Mouse (Mus musculus): ENCODE measurements around the gene Kmt5a. TPM values are rescaled to one million over a fixed set of nuclear protein-coding genes. Genes with fewer than 3 reads are reported as not detected.

Gene Kmt5a
- polyA plus RNA-seq, 1 experiment from 2014 or later = 57.5 TPM

GRCm38 (mm10) chr5:124482966-124483654 is 43.4 kb downstream of the Kmt5a start, which contains the start of gene Snrnp35:
Gene Snrnp35 (plus strand): TSS chr5:124483134.
- peak; percentile 92 for ATAC-seq (ENCODE audit: low read depth)
- Histone ChIP-seq H3K36me3 (ENCODE audit: control insufficient read depth, insufficient read depth, low read length) (0 out of 2 replicates have a peak, but pooled peaks cover 4% of the 10 kb centered on the region), H3K9me3 (ENCODE audit: control insufficient read depth, low read length) (no peaks in the 10 kb centered on the region), H3K4me2 (ENCODE audit: low read depth, low read length) (peak within 1 kb of the TSS; percentile 77), H3K27ac (replicated peaks; ENCODE audit: low read depth, low read length) (peak within 1 kb of the TSS; percentile 98), H3K9ac (ENCODE audit: low read depth, low read length) (peak within 1 kb of the TSS; percentile 90), H3K27me3 (replicated peaks; ENCODE audit: control insufficient read depth, insufficient read depth, low read length) (no peaks in the 10 kb centered on the region), H3K4me1 (ENCODE audit: control insufficient read depth, insufficient read depth, low read length) (peaks cover 9% of the 10 kb centered on the region; the same call in 1 of the 2 replicates), H3K4me3 (ENCODE audit: low read depth, low read length) (peak within 1 kb of the TSS; percentile 51)
- peak; percentile 95 for DNase-seq (ENCODE audit: low spot score)
- under 1% methylated on average over 47 of the region's 48 CpGs for WGBS

GRCm38 (mm10) chr5:124483655-124484396 is 44.1 kb downstream of the Kmt5a start:
- H3K4me3 ChIP-seq (ENCODE audit: low read depth, low read length) = peak overlapping the region; percentile 51
- ATAC-seq (ENCODE audit: low read depth) (no peak), DNase-seq (ENCODE audit: low spot score) (no peak)
- peak overlapping the region; percentile 90 for H3K9ac ChIP-seq (ENCODE audit: low read depth, low read length)
- H3K9me3 ChIP-seq (ENCODE audit: control insufficient read depth, low read length) = no peaks in the 10 kb centered on the region
- WGBS = 8% methylated on average over 15 of the region's 15 CpGs
- 0 out of 2 replicates have a peak, but pooled peaks cover 4% of the 10 kb centered on the region for H3K36me3 ChIP-seq (ENCODE audit: control insufficient read depth, insufficient read depth, low read length)
- H3K4me2 ChIP-seq (ENCODE audit: low read depth, low read length) = peak overlapping the region; percentile 77
- peaks cover 5% of the 10 kb centered on the region; the same call in 1 of the 2 replicates for H3K4me1 ChIP-seq (ENCODE audit: control insufficient read depth, insufficient read depth, low read length)
- peak overlapping the region; percentile 98 for H3K27ac ChIP-seq (replicated peaks; ENCODE audit: low read depth, low read length)
- no peaks in the 10 kb centered on the region for H3K27me3 ChIP-seq (replicated peaks; ENCODE audit: control insufficient read depth, insufficient read depth, low read length)

- ATAC-seq (ENCODE audit: low read depth) = no peak
- H3K4me1 ChIP-seq (ENCODE audit: control insufficient read depth, insufficient read depth, low read length) = peaks cover 5% of the 10 kb centered on the region; the same call in 1 of the 2 replicates
- H3K4me3 ChIP-seq (ENCODE audit: low read depth, low read length) = no peak overlapping the region
- no peaks in the 10 kb centered on the region for H3K9me3 ChIP-seq (ENCODE audit: control insufficient read depth, low read length)
- H3K36me3 ChIP-seq (ENCODE audit: control insufficient read depth, insufficient read depth, low read length) = peaks cover 12% of the 10 kb centered on the region; the same call in 1 of the 2 replicates
- H3K27ac ChIP-seq (replicated peaks; ENCODE audit: low read depth, low read length) = no peak overlapping the region
- H3K9ac ChIP-seq (ENCODE audit: low read depth, low read length) = no peak overlapping the region
- DNase-seq (ENCODE audit: low spot score) = no peak
- H3K27me3 ChIP-seq (replicated peaks; ENCODE audit: control insufficient read depth, insufficient read depth, low read length) = no peaks in the 10 kb centered on the region
- WGBS = 91% methylated on average over 5 of the region's 5 CpGs
- H3K4me2 ChIP-seq (ENCODE audit: low read depth, low read length) = no peak overlapping the region
Measured at GRCm38 (mm10) chr5:124485654-124486053, 45.9 kb downstream of the Kmt5a start.

- Histone ChIP-seq H3K27ac (replicated peaks; ENCODE audit: low read depth, low read length) (no peak overlapping the region), H3K27me3 (replicated peaks; ENCODE audit: control insufficient read depth, insufficient read depth, low read length) (no peaks in the 10 kb centered on the region), H3K4me2 (ENCODE audit: low read depth, low read length) (no peak overlapping the region), H3K4me1 (ENCODE audit: control insufficient read depth, insufficient read depth, low read length) (peaks cover 5% of the 10 kb centered on the region; the same call in 1 of the 2 replicates), H3K4me3 (ENCODE audit: low read depth, low read length) (no peak overlapping the region), H3K36me3 (ENCODE audit: control insufficient read depth, insufficient read depth, low read length) (peaks cover 44% of the 10 kb centered on the region), H3K9ac (ENCODE audit: low read depth, low read length) (no peak overlapping the region), H3K9me3 (ENCODE audit: control insufficient read depth, low read length) (no peaks in the 10 kb centered on the region)
- no peak for ATAC-seq (ENCODE audit: low read depth)
- 82% methylated on average over 3 of the region's 3 CpGs for WGBS
- no peak for DNase-seq (ENCODE audit: low spot score)
Measured at GRCm38 (mm10) chr5:124488885-124489284, 49.2 kb downstream of the Kmt5a start.

GRCm38 (mm10) chr5:124491732-124492131 is 52.0 kb downstream of the Kmt5a start:
- Histone ChIP-seq H3K9me3 (ENCODE audit: control insufficient read depth, low read length) (no peaks in the 10 kb centered on the region), H3K36me3 (ENCODE audit: control insufficient read depth, insufficient read depth, low read length) (peaks cover 59% of the 10 kb centered on the region), H3K27ac (replicated peaks; ENCODE audit: low read depth, low read length) (no peak overlapping the region), H3K4me2 (ENCODE audit: low read depth, low read length) (no peak overlapping the region), H3K27me3 (replicated peaks; ENCODE audit: control insufficient read depth, insufficient read depth, low read length) (no peaks in the 10 kb centered on the region), H3K4me3 (ENCODE audit: low read depth, low read length) (no peak overlapping the region), H3K9ac (ENCODE audit: low read depth, low read length) (no peak overlapping the region), H3K4me1 (ENCODE audit: control insufficient read depth, insufficient read depth, low read length) (no peaks in the 10 kb centered on the region)
- DNase-seq (ENCODE audit: low spot score) (no peak), ATAC-seq (ENCODE audit: low read depth) (no peak)
- 79% methylated on average over 4 of the region's 4 CpGs for WGBS

GRCm38 (mm10) chr5:124492618-124493017 is 52.9 kb downstream of the Kmt5a start:
- DNase-seq (ENCODE audit: low spot score) (no peak), ATAC-seq (ENCODE audit: low read depth) (no peak)
- 89% methylated on average over 4 of the region's 4 CpGs for WGBS
- H3K9me3 ChIP-seq (ENCODE audit: control insufficient read depth, low read length) = no peaks in the 10 kb centered on the region
- H3K27me3 ChIP-seq (replicated peaks; ENCODE audit: control insufficient read depth, insufficient read depth, low read length) = no peaks in the 10 kb centered on the region
- H3K4me2 ChIP-seq (ENCODE audit: low read depth, low read length) = no peak overlapping the region
- no peak overlapping the region for H3K27ac ChIP-seq (replicated peaks; ENCODE audit: low read depth, low read length)
- H3K36me3 ChIP-seq (ENCODE audit: control insufficient read depth, insufficient read depth, low read length) = peaks cover 60% of the 10 kb centered on the region
- H3K4me3 ChIP-seq (ENCODE audit: low read depth, low read length) = no peak overlapping the region
- H3K4me1 ChIP-seq (ENCODE audit: control insufficient read depth, insufficient read depth, low read length) = no peaks in the 10 kb centered on the region
- H3K9ac ChIP-seq (ENCODE audit: low read depth, low read length) = no peak overlapping the region

- no peaks in the 10 kb centered on the region for H3K9me3 ChIP-seq (ENCODE audit: control insufficient read depth, low read length)
- H3K36me3 ChIP-seq (ENCODE audit: control insufficient read depth, insufficient read depth, low read length) = peaks cover 65% of the 10 kb centered on the region
- H3K4me3 ChIP-seq (ENCODE audit: low read depth, low read length) = no peak overlapping the region
- WGBS = 90% methylated on average over 11 of the region's 11 CpGs
- H3K4me1 ChIP-seq (ENCODE audit: control insufficient read depth, insufficient read depth, low read length) = no peaks in the 10 kb centered on the region
- DNase-seq (ENCODE audit: low spot score) (no peak), ATAC-seq (ENCODE audit: low read depth) (no peak)
- no peak overlapping the region for H3K27ac ChIP-seq (replicated peaks; ENCODE audit: low read depth, low read length)
- H3K4me2 ChIP-seq (ENCODE audit: low read depth, low read length) = no peak overlapping the region
- no peaks in the 10 kb centered on the region for H3K27me3 ChIP-seq (replicated peaks; ENCODE audit: control insufficient read depth, insufficient read depth, low read length)
- no peak overlapping the region for H3K9ac ChIP-seq (ENCODE audit: low read depth, low read length)
Measured at GRCm38 (mm10) chr5:124493455-124493854, 53.7 kb downstream of the Kmt5a start.

- H3K36me3 ChIP-seq (ENCODE audit: control insufficient read depth, insufficient read depth, low read length) = peaks cover 73% of the 10 kb centered on the region
Measured at GRCm38 (mm10) chr5:124495547-124495946, 55.8 kb downstream of the Kmt5a start.

More at GRCm38 (mm10) chr5:124495547-124495946, 55.8 kb downstream of the Kmt5a start:
- peak; percentile 16 for DNase-seq (ENCODE audit: low spot score)
- Histone ChIP-seq H3K27ac (replicated peaks; ENCODE audit: low read depth, low read length) (no peak overlapping the region), H3K4me1 (ENCODE audit: control insufficient read depth, insufficient read depth, low read length) (no peaks in the 10 kb centered on the region), H3K4me3 (ENCODE audit: low read depth, low read length) (no peak overlapping the region), H3K9me3 (ENCODE audit: control insufficient read depth, low read length) (no peaks in the 10 kb centered on the region), H3K27me3 (replicated peaks; ENCODE audit: control insufficient read depth, insufficient read depth, low read length) (no peaks in the 10 kb centered on the region), H3K9ac (ENCODE audit: low read depth, low read length) (no peak overlapping the region), H3K4me2 (ENCODE audit: low read depth, low read length) (no peak overlapping the region)
- no peak for ATAC-seq (ENCODE audit: low read depth)
- WGBS = 57% methylated on average over 7 of the region's 7 CpGs

Data from embryonic facial prominence, embryonic 14.5 days (tissue).